Mouse (Mus musculus) liver, postnatal 0 days (tissue): ENCODE measurements at regions not wholly inside any gene's neighbourhood (a gene's known extent, or its start where the extent isn't known, plus 50 kb on each side); places are given as distances from the start of the nearest gene placed in this dataset.

Experiments
- CTCF ChIP-seq: sonication (generic); IDR thresholded peaks from 2 replicates; pipeline ENCODE4 v1.5.1; 2016; ENCODE audit warnings: antibody characterized with exemption, low read depth
- EP300 ChIP-seq: IDR thresholded peaks from 2 replicates; pipeline ENCODE4 v1.6.1; 2016; ENCODE audit warnings: antibody characterized with exemption, low read depth, mild to moderate bottlenecking

DNA sequence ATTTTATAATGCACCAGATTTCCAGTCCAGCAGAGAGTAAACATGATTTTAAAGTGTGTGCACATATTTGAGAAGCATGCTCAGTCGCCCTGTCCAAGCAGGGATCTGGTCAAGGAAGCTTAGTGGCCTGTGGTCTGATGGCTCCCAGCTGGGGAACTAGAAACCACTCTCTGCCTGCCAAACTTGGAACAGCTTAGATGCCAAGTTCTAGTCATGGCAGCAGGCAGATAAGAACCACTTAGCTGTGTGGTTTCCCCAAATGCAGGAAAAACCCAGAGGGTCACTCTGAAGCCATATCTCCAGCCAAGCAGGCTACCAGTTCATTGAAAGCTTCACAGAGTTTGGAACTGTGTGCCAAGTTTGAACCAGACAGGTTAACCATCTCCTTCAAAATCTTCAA lies 86.1 kb downstream of the Fam114a2 start:
- TF ChIP-seq CTCF: no peak
- TF ChIP-seq EP300: no peak
